Mouse (Mus musculus): Measurements from ENCODE around the gene Lamp2. TPM values are rescaled to one million over a fixed set of nuclear protein-coding genes. Genes with fewer than 3 reads are reported as not detected.

Lamp2 gene
- polyA plus RNA-seq, 1 experiment from 2014 or later: 74.1 TPM

DNA sequence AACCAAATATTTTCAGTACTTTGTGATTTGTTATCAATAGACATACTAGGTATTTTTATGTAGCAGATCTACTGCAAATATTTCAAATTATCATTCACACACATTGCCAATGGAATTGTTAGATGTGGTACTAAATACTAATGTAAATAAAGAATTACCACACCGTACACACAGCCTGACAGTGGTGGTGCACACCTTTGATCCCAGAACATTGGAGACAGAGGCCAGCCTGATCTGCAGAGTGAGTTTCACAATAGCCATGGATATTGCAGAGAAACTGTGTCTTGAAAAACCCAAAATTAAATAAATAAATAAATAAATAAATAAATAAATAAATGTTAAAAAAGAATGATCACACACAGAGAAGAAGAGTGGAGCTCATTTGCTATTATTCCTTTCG, 6.9 kb upstream of the Lamp2 start:
- DNase-seq: no peak
- 93% methylated on average over 2 of the region's 2 CpGs for WGBS
- Histone ChIP-seq H3K27me3 (ENCODE audit: control insufficient read depth, insufficient read depth, low read length) (no peaks in the 10 kb centered on the region), H3K4me1 (ENCODE audit: control insufficient read depth, insufficient read depth, low read length) (no peaks in the 10 kb centered on the region), H3K36me3 (ENCODE audit: control insufficient read depth, insufficient read depth, low read length) (no peaks in the 10 kb centered on the region), H3K4me2 (ENCODE audit: low read length) (no peak overlapping the region), H3K27ac (replicated peaks; ENCODE audit: low read depth, low read length) (no peak overlapping the region), H3K9ac (replicated peaks; ENCODE audit: low read length) (no peak overlapping the region), H3K9me3 (ENCODE audit: control insufficient read depth, low read length) (no peaks in the 10 kb centered on the region), H3K4me3 (replicated peaks; ENCODE audit: low read depth, low read length) (no peak overlapping the region)
- ATAC-seq (ENCODE audit: low FRiP score, low TSS enrichment): no peak

DNA sequence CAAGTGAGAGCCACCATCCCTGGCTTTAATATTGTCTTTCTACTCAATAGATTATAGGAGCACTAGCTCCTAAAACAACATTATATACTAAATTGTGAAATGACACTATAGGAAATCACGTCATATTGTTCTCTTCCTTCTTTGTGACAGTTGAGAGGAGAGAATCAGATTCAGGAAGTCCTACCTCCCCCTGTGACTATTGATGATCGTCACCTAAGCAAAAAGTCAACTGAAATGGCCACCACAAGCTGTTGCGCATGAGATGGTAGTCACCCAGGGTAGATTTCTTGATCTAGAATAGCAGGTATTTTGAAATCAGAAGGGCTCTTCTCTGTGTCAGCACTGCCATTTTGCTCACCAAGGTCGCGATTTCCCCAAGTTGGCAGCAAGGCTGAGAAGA, 5.8 kb upstream of the Lamp2 start:
- WGBS: 80% methylated on average over 5 of the region's 5 CpGs

DNA sequence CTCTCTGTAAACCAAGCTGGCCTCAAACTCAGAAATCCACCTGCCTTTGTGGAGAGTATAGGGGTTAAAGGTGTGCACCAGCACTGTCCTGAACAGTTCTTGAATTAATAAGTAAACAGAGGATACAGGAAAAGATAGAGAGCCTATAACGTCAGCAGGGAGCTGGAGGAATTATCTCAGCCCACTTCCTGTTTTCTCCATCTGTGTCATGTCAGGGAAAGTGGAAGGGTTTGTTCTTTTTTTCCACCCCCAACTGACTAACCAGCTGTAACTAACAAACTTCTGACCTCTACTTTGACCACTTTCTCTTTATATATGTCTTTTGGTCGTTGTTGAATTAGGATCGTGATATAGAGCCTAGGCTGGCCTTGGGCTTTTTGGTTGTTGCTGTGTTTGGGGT, 4.6 kb upstream of the Lamp2 start:
- 77% methylated on average over 3 of the region's 3 CpGs for WGBS

More for the DNA sequence above, 5.8 kb upstream of the Lamp2 start:
- Histone ChIP-seq H3K9ac (replicated peaks; ENCODE audit: low read length) (no peak overlapping the region), H3K9me3 (ENCODE audit: control insufficient read depth, low read length) (no peaks in the 10 kb centered on the region), H3K4me1 (ENCODE audit: control insufficient read depth, insufficient read depth, low read length) (no peaks in the 10 kb centered on the region), H3K27me3 (ENCODE audit: control insufficient read depth, insufficient read depth, low read length) (no peaks in the 10 kb centered on the region), H3K36me3 (ENCODE audit: control insufficient read depth, insufficient read depth, low read length) (no peaks in the 10 kb centered on the region), H3K4me3 (replicated peaks; ENCODE audit: low read depth, low read length) (no peak overlapping the region), H3K4me2 (ENCODE audit: low read length) (no peak overlapping the region), H3K27ac (replicated peaks; ENCODE audit: low read depth, low read length) (no peak overlapping the region)
- DNase-seq (no peak), ATAC-seq (ENCODE audit: low FRiP score, low TSS enrichment) (no peak)

DNA sequence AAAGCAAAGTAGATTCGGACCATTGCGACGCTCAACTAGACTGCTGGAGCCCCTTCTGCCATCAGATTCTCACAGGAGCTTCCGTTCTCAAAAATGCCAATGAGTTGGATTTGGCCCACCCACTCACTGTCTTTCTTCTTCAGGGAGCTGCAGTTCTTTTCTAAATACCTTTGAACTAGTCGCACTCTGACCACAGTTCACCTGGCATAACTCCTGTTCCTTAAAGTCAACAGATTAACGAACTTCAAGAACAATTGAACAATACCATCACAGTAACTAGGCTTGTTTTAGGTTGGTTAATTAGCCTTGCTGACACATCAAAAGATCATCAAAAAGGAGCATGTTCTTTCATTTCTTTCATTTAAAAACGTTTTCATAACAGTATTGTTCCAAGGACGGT, 2.8 kb upstream of the Lamp2 start:
- no peak overlapping the region for H3K4me2 ChIP-seq (ENCODE audit: low read length)

More for the DNA sequence above, 4.6 kb upstream of the Lamp2 start:
- Histone ChIP-seq H3K27ac (replicated peaks; ENCODE audit: low read depth, low read length) (no peak overlapping the region), H3K27me3 (ENCODE audit: control insufficient read depth, insufficient read depth, low read length) (no peaks in the 10 kb centered on the region), H3K36me3 (ENCODE audit: control insufficient read depth, insufficient read depth, low read length) (no peaks in the 10 kb centered on the region), H3K9me3 (ENCODE audit: control insufficient read depth, low read length) (no peaks in the 10 kb centered on the region), H3K9ac (replicated peaks; ENCODE audit: low read length) (no peak overlapping the region), H3K4me2 (ENCODE audit: low read length) (no peak overlapping the region), H3K4me3 (replicated peaks; ENCODE audit: low read depth, low read length) (no peak overlapping the region), H3K4me1 (ENCODE audit: control insufficient read depth, insufficient read depth, low read length) (no peaks in the 10 kb centered on the region)
- ATAC-seq (ENCODE audit: low FRiP score, low TSS enrichment) (no peak), DNase-seq (no peak)

DNA sequence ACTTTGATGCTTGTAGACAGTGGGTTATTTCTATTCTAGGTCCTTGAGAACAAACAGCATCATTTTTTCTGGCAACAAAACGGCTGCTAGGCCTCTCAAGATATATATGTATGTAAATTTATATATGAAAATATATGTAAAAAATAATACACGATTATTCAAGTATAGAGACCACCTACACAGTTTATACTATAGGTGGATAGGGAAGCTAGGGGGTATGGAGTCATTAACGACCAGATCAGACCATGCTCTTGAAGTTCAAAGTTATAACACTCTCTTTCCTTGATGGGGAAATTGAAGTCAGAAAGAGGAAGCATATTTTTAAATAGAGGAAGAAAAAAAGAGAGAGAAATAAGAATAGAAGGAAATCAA, 367 bp upstream of the Lamp2 start:
- H3K9ac ChIP-seq (replicated peaks; ENCODE audit: low read length): no peak overlapping the region
- 26% methylated on average over 3 of the region's 3 CpGs for WGBS
- no peaks in the 10 kb centered on the region for H3K9me3 ChIP-seq (ENCODE audit: control insufficient read depth, low read length)
- H3K27me3 ChIP-seq (ENCODE audit: control insufficient read depth, insufficient read depth, low read length): no peaks in the 10 kb centered on the region
- H3K27ac ChIP-seq (replicated peaks; ENCODE audit: low read depth, low read length): no peak overlapping the region
- no peak overlapping the region for H3K4me2 ChIP-seq (ENCODE audit: low read length)
- H3K36me3 ChIP-seq (ENCODE audit: control insufficient read depth, insufficient read depth, low read length): peaks cover 1% of the 10 kb centered on the region; the same call in 1 of the 2 replicates
- no peak overlapping the region for H3K4me3 ChIP-seq (replicated peaks; ENCODE audit: low read depth, low read length)
- ATAC-seq (ENCODE audit: low FRiP score, low TSS enrichment): 0 out of 2 replicates have a peak, but pooled peaks have one; percentile 17
- DNase-seq: no peak
- no peaks in the 10 kb centered on the region for H3K4me1 ChIP-seq (ENCODE audit: control insufficient read depth, insufficient read depth, low read length)

More for the DNA sequence above, 2.8 kb upstream of the Lamp2 start:
- DNase-seq (no peak), ATAC-seq (ENCODE audit: low FRiP score, low TSS enrichment) (no peak)
- no peak overlapping the region for H3K27ac ChIP-seq (replicated peaks; ENCODE audit: low read depth, low read length)
- WGBS: 88% methylated on average over 8 of the region's 8 CpGs
- no peaks in the 10 kb centered on the region for H3K4me1 ChIP-seq (ENCODE audit: control insufficient read depth, insufficient read depth, low read length)
- H3K27me3 ChIP-seq (ENCODE audit: control insufficient read depth, insufficient read depth, low read length): no peaks in the 10 kb centered on the region
- no peak overlapping the region for H3K4me3 ChIP-seq (replicated peaks; ENCODE audit: low read depth, low read length)
- H3K9ac ChIP-seq (replicated peaks; ENCODE audit: low read length): no peak overlapping the region
- no peaks in the 10 kb centered on the region for H3K36me3 ChIP-seq (ENCODE audit: control insufficient read depth, insufficient read depth, low read length)
- no peaks in the 10 kb centered on the region for H3K9me3 ChIP-seq (ENCODE audit: control insufficient read depth, low read length)

DNA sequence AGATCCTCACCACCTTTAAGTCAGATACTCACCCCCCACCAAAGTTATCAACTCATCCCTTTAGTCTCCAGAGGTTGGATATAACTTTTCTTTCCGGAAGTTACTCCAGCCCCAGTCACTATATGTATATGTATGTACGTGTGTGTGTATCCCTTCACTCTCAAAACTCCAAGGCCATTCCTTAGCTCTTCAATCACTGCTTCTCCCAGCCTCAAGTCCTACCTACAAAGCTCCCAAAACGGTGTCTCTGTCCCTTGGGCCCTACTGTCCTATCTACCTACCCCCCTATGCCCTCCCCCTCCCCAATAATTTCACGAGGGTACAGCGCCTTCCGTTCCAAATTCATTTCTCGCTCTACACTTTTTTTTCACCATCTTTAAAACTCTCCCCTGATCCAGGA, 780 bp downstream of the Lamp2 start:
- Histone ChIP-seq H3K4me3 (replicated peaks; ENCODE audit: low read depth, low read length) (peak overlapping the region; percentile 51), H3K9ac (replicated peaks; ENCODE audit: low read length) (peak overlapping the region; percentile 54), H3K9me3 (ENCODE audit: control insufficient read depth, low read length) (no peaks in the 10 kb centered on the region), H3K36me3 (ENCODE audit: control insufficient read depth, insufficient read depth, low read length) (peaks cover 6% of the 10 kb centered on the region; the same call in 1 of the 2 replicates), H3K4me1 (ENCODE audit: control insufficient read depth, insufficient read depth, low read length) (no peaks in the 10 kb centered on the region), H3K27me3 (ENCODE audit: control insufficient read depth, insufficient read depth, low read length) (no peaks in the 10 kb centered on the region), H3K27ac (replicated peaks; ENCODE audit: low read depth, low read length) (no peak overlapping the region), H3K4me2 (ENCODE audit: low read length) (peak overlapping the region; percentile 64)
- ATAC-seq (ENCODE audit: low FRiP score, low TSS enrichment) (peak; percentile 32), DNase-seq (no peak)
- WGBS: 24% methylated on average over 7 of the region's 7 CpGs

DNA sequence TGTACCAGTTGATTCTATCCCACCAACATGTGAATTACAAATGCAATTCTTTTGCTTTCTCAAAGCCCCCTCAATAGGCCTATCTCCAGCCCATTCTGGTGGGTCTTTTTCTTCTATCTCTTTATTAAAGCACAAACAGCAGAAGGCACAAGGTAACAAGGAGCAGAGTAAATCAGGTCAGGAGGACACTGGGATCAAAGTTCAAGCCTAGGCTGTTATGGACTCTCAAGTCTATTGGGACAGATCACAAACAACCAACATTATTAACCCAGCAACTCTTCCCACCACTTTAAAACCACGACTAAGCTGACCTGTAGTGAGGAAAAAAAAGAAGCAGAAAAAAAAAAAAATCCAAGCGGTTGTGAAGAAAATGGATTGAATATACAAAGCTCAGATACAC, 1.4 kb downstream of the Lamp2 start:
- DNase-seq (no peak), ATAC-seq (ENCODE audit: low FRiP score, low TSS enrichment) (no peak)
- Histone ChIP-seq H3K36me3 (ENCODE audit: control insufficient read depth, insufficient read depth, low read length) (peaks cover 10% of the 10 kb centered on the region), H3K4me2 (ENCODE audit: low read length) (peak overlapping the region; percentile 64), H3K9ac (replicated peaks; ENCODE audit: low read length) (no peak overlapping the region), H3K27me3 (ENCODE audit: control insufficient read depth, insufficient read depth, low read length) (no peaks in the 10 kb centered on the region), H3K9me3 (ENCODE audit: control insufficient read depth, low read length) (no peaks in the 10 kb centered on the region), H3K27ac (replicated peaks; ENCODE audit: low read depth, low read length) (no peak overlapping the region), H3K4me1 (ENCODE audit: control insufficient read depth, insufficient read depth, low read length) (no peaks in the 10 kb centered on the region), H3K4me3 (replicated peaks; ENCODE audit: low read depth, low read length) (peak overlapping the region; percentile 51; the same call in 1 of the 2 replicates)
- 36% methylated on average over 2 of the region's 2 CpGs for WGBS

DNA sequence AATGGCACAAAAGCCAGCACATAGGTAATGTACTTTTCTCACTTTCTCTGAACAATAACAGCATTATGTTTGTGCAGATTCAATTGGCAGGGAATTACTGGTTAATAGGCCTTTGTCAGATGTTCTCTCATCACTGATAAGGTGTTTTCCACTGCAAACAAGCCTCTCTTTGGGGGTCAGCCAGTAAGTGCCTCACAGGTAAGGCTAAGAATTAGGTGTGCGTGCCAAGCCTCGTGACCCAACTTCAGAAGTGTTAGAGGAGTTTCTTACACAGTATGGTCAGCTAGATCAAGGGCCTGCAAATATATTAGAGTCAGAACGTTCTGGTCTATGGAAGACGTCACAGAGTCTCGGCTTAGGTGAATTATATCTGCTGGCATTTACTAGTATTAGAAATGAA, 2.3 kb downstream of the Lamp2 start:
- Histone ChIP-seq H3K27ac (replicated peaks; ENCODE audit: low read depth, low read length) (no peak overlapping the region), H3K36me3 (ENCODE audit: control insufficient read depth, insufficient read depth, low read length) (peaks cover 11% of the 10 kb centered on the region), H3K4me2 (ENCODE audit: low read length) (no peak overlapping the region), H3K27me3 (ENCODE audit: control insufficient read depth, insufficient read depth, low read length) (no peaks in the 10 kb centered on the region), H3K4me1 (ENCODE audit: control insufficient read depth, insufficient read depth, low read length) (no peaks in the 10 kb centered on the region), H3K4me3 (replicated peaks; ENCODE audit: low read depth, low read length) (no peak overlapping the region), H3K9ac (replicated peaks; ENCODE audit: low read length) (no peak overlapping the region), H3K9me3 (ENCODE audit: control insufficient read depth, low read length) (no peaks in the 10 kb centered on the region)
- 90% methylated on average over 5 of the region's 5 CpGs for WGBS
- DNase-seq (no peak), ATAC-seq (ENCODE audit: low FRiP score, low TSS enrichment) (no peak)

DNA sequence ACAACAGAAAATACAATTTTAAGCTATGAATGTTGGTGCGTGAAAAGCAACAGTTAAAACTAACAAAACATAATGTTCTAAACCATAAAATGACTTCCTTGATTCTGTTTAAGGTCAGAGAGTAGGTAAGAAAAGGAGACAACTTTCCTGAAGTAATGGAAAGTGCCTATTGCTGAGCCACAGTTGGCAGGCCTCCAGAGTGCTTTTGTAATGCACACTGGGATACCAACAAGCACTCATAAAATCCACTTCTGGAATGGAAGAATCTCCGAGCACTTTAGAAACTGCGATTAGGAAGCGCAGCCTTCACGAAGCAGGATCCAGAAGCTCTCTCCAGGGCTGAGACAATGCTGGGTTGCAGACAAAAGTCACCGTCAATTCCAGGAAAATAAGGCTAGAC, 5.8 kb downstream of the Lamp2 start:
- Histone ChIP-seq H3K27me3 (ENCODE audit: control insufficient read depth, insufficient read depth, low read length) (no peaks in the 10 kb centered on the region), H3K4me1 (ENCODE audit: control insufficient read depth, insufficient read depth, low read length) (no peaks in the 10 kb centered on the region), H3K9ac (replicated peaks; ENCODE audit: low read length) (no peak overlapping the region), H3K27ac (replicated peaks; ENCODE audit: low read depth, low read length) (no peak overlapping the region), H3K4me3 (replicated peaks; ENCODE audit: low read depth, low read length) (no peak overlapping the region), H3K4me2 (ENCODE audit: low read length) (no peak overlapping the region), H3K36me3 (ENCODE audit: control insufficient read depth, insufficient read depth, low read length) (peaks cover 11% of the 10 kb centered on the region), H3K9me3 (ENCODE audit: control insufficient read depth, low read length) (no peaks in the 10 kb centered on the region)
- DNase-seq (no peak), ATAC-seq (ENCODE audit: low FRiP score, low TSS enrichment) (no peak)
- WGBS: 84% methylated on average over 6 of the region's 6 CpGs

Measured in midbrain, embryonic 14.5 days (tissue).